Mouse (Mus musculus) megakaryocyte, embryonic 14.5 days (primary cell): Measurements from ENCODE around the gene Smurf2. TPM values are rescaled to one million over a fixed set of nuclear protein-coding genes. Genes with fewer than 3 reads are reported as not detected.

ENCODE experiments used
- H3K27me3 ChIP-seq: replicated peaks from 2 replicates; pipeline ENCODE3; 2012; ENCODE audit warnings: inconsistent platforms
- H3K36me3 ChIP-seq: replicated peaks from 2 replicates; pipeline ENCODE3; 2012; ENCODE audit warnings: low read length, inconsistent platforms, mixed read lengths
- H3K4me1 ChIP-seq: 2 replicates; pipeline ENCODE4 v1.6.1; 2012; ENCODE audit warnings: inconsistent platforms
- H3K4me3 ChIP-seq: replicated peaks from 2 replicates; pipeline ENCODE3; 2012; ENCODE audit warnings: moderate library complexity, mild to moderate bottlenecking, inconsistent platforms
- H3K9me3 ChIP-seq: 2 replicates; pipeline ENCODE4 v1.6.1; 2012; ENCODE audit warnings: inconsistent platforms
- FLI1 ChIP-seq: IDR thresholded peaks from 2 replicates; pipeline ENCODE4 v1.6.1; 2012; ENCODE audit warnings: low read length, inconsistent platforms, mixed read lengths
- GATA1 ChIP-seq: IDR thresholded peaks from 3 replicates; pipeline ENCODE4 v1.6.1; 2012; ENCODE audit warnings: mixed read lengths, low read length, inconsistent platforms, borderline replicate concordance
- polyA plus RNA-seq: library from polyadenylated mRNA; stranded (reverse); fragments of >175 nt; gene quantifications from 2 replicates; pipeline ENCODE4 v1.2.3, GENCODE M21; 2012; ENCODE audit warnings: low replicate concordance; ENCODE audit not compliant: insufficient read depth

Smurf2 gene
- polyA plus RNA-seq, 1 experiment, result 1.0 TPM

DNA sequence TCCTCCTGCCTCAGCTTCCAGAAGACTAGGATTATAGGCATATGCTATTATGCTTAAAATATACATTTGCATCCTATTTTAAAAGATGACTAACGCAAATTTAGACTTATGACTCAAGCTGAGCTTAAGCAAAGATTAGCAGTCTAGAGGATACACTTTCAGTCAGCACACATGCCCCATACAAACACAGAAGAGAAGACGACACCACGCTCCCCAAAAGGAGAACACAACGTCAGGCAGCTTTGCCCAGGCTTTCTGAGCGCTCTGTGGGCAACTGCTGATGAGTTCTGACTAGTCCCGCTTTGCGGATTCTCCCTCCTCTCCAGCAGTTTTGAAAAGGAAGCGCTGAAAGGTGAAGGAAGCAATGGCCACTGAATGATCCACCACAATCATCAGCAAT, 96.8 kb downstream of the Smurf2 start:
- peaks cover 14% of the 10 kb centered on the region for H3K4me1 ChIP-seq
- peaks cover 96% of the 10 kb centered on the region for H3K36me3 ChIP-seq
- no peaks in the 10 kb centered on the region for H3K9me3 ChIP-seq
- TF ChIP-seq FLI1, result no peak
- no peak for TF ChIP-seq GATA1
- H3K27me3 ChIP-seq, result no peaks in the 10 kb centered on the region
- H3K4me3 ChIP-seq, result no peak overlapping the region

DNA sequence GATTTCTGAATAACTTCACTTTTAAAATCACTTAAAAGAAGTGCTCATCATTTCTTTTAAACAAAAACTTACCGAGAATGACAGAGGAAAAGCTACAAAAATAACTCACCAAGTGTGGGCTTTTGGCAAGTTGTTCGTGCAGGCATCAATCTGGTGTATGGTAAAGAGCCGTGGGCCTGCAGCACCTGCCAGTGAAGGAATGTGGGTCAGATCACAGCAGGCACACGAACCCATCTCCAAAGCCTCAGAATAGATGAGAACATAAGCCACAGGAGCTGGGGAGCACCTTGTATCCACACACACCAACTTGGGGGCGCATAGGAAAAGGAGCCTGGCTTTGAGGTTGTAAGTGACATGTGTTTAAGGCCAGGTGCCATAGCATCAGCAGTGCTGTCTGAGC, 97.6 kb downstream of the Smurf2 start:
- peaks cover 14% of the 10 kb centered on the region for H3K4me1 ChIP-seq
- no peaks in the 10 kb centered on the region for H3K9me3 ChIP-seq
- no peaks in the 10 kb centered on the region for H3K27me3 ChIP-seq
- H3K36me3 ChIP-seq, result peaks cover 96% of the 10 kb centered on the region
- no peak overlapping the region for H3K4me3 ChIP-seq
- TF ChIP-seq GATA1 (no peak), FLI1 (no peak)

DNA sequence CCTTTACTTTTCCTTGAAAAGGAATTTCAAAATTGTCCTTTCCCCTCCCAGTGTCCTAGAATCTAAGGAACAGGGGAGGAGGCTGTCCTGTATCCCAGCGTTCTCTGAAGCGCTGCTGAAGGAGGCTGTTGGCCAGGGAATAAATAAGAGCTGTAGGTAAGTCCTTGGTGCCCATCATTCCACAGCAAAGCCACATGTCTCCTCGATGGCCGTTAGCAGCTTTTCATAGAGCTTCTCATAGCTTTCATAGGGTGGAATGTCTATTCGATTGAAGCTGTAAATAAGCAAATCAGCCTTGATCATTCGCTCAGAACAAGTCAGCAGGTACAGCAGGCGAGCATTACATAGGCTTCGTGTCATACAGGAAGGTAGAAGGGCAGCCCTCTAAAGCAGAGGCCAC, 98.0 kb downstream of the Smurf2 start:
- Histone ChIP-seq H3K36me3 (peaks cover 96% of the 10 kb centered on the region), H3K9me3 (no peaks in the 10 kb centered on the region), H3K27me3 (no peaks in the 10 kb centered on the region), H3K4me1 (peaks cover 14% of the 10 kb centered on the region), H3K4me3 (no peak overlapping the region)
- TF ChIP-seq GATA1, result no peak
- TF ChIP-seq FLI1, result no peak

DNA sequence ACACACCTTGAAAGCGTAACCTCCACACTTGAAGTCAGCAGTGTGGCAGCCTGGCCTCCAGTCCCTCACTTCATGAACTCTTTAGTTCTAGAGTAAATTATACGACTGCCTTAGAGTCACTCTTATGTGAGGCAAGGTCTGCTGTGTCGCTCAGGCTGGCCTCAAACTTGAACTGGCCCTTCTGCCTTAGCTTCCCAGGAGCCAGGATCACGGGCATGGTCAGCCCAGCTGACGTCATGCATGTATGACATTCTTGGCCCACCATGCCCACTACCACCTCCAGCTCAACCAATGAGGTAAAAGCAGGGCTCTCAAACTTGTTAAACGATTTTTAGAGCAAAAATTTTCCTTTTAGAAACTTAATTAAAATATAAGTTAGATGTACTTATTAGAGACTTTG, 99.1 kb downstream of the Smurf2 start:
- Histone ChIP-seq H3K36me3 (peaks cover 97% of the 10 kb centered on the region), H3K4me3 (no peak overlapping the region), H3K27me3 (no peaks in the 10 kb centered on the region), H3K4me1 (peaks cover 15% of the 10 kb centered on the region), H3K9me3 (no peaks in the 10 kb centered on the region)
- no peak for TF ChIP-seq FLI1
- no peak for TF ChIP-seq GATA1

DNA sequence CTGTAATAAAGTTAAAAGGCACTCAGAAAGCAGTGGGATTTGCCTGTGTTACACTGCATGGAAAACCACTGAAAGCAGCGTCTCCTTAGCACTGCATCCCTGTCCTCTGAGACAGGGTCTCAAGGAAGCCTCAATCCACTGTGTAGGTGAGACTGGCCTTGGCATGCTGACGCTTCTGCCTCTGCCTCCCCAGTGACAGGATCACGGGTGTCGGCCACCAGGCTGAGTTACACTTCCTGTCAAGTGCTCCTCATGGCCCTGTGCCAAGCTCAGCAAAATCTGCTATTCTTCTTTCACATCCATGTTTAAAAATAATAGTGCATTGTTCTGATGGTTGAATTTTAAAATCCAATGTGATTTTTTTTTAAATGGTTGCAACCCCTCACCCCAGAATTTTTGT, 99.5 kb downstream of the Smurf2 start:
- Histone ChIP-seq H3K27me3 (no peaks in the 10 kb centered on the region), H3K4me3 (peak overlapping the region; percentile 12), H3K9me3 (no peaks in the 10 kb centered on the region), H3K36me3 (peaks cover 97% of the 10 kb centered on the region), H3K4me1 (peaks cover 17% of the 10 kb centered on the region)
- TF ChIP-seq FLI1 (no peak), GATA1 (no peak)

DNA sequence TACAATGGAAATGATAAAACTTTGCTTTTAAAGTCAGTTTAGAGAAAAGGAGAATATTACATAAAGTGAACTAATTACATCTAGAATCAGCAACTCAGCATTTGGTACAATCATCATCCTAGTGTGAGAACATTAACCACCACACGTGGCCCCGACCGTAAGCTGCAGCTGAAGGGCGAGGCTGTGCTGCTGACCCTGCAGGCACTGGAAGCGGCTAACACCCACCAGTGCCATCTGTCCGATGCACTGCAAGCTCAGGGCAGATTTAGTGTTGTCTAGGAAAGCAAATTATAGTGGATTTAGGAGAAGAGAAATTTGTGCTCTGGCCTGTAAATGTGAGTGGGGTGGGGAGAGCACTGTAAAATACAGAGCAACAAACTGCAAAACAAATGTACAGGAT, 100.3 kb downstream of the Smurf2 start:
- TF ChIP-seq GATA1 (no peak), FLI1 (no peak)
- no peaks in the 10 kb centered on the region for H3K27me3 ChIP-seq
- no peaks in the 10 kb centered on the region for H3K9me3 ChIP-seq
- peaks cover 17% of the 10 kb centered on the region for H3K4me1 ChIP-seq
- peaks cover 97% of the 10 kb centered on the region for H3K36me3 ChIP-seq
- no peak overlapping the region for H3K4me3 ChIP-seq

DNA sequence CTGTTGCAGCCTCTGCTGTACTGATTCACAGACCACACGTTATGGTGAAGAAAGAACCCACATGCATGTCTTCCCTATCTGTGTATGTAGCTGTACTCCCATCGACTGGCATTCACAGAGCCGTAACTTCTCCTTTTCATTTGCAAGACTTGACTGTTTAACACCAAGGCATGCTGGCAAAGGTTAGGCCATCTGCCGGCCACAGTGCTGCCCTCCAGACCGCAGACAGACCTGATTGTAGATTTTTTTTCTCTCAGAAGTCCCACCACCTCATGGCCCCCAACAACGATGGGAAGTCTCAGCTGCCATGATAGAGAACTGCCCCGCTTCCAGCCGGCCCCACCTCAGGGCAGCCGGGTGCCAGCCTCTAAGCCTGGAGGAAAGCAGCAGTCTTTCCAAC, 100.9 kb downstream of the Smurf2 start:
- TF ChIP-seq FLI1 (no peak), GATA1 (no peak)
- peaks cover 17% of the 10 kb centered on the region for H3K4me1 ChIP-seq
- H3K27me3 ChIP-seq, result no peaks in the 10 kb centered on the region
- peaks cover 97% of the 10 kb centered on the region for H3K36me3 ChIP-seq
- no peaks in the 10 kb centered on the region for H3K9me3 ChIP-seq
- no peak overlapping the region for H3K4me3 ChIP-seq

DNA sequence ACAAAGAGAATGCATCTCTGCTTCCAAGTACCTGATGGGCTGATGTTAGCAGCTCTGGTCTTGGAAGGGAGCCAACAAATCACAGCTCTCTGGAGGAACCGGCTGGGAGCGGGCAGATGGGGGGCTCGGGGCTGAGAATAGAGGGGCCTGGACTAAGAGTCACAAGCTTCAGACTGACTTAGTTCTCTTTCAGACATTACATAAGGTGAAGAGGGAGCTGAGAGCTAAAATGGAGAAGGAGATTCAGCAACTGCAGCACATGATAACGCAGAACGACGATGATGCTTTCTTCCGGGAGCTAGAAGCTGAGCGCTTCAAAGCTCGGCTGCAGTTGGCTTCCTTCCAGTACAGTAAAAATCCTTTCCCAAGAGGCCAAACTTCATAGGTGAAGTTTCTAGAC, 102.2 kb downstream of the Smurf2 start:
- H3K9me3 ChIP-seq, result no peaks in the 10 kb centered on the region
- peaks cover 100% of the 10 kb centered on the region for H3K36me3 ChIP-seq
- TF ChIP-seq FLI1 (no peak), GATA1 (no peak)
- H3K4me1 ChIP-seq, result peaks cover 17% of the 10 kb centered on the region
- no peaks in the 10 kb centered on the region for H3K27me3 ChIP-seq
- H3K4me3 ChIP-seq, result no peak overlapping the region

DNA sequence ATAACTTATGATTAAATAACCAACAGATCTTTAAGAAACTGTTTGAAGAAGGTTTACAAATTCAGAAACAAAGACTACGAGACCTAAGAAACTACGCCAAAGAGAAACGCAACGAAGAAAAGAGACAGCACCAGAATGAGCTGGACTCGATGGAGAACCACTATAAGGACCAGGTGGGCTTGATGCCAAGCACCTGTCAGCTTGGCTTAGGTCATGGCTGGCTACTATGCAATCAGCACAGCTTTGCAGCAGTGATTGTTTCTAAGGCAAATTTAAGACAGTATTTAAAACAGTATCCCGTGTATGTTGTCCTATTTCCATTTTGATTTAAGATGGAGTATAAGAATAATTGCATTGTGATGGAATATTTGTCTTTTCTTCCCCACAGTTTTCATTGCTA, 102.7 kb downstream of the Smurf2 start:
- H3K4me1 ChIP-seq, result peaks cover 17% of the 10 kb centered on the region
- H3K9me3 ChIP-seq, result no peaks in the 10 kb centered on the region
- TF ChIP-seq GATA1, result no peak
- TF ChIP-seq FLI1, result no peak
- peaks cover 100% of the 10 kb centered on the region for H3K36me3 ChIP-seq
- no peaks in the 10 kb centered on the region for H3K27me3 ChIP-seq
- no peak overlapping the region for H3K4me3 ChIP-seq

DNA sequence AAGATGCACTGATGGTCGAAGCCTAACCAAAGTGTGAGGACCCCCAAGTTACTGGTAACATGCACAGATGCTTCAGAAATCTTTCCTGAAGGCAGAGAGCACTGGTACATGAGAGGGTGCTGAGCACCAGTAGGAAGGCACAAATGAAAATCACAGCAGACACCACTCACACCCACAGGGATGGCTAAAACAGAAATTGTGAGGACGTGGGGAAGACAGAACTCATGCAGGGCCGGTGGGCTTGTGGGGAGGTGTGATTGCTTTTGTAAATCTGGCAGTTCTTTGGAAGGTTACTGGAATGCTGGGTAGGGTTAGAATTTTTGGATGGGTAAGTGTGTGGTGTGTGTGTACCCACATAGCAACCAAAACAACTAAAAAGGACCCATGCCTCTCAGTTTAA, 103.4 kb downstream of the Smurf2 start:
- H3K9me3 ChIP-seq, result no peaks in the 10 kb centered on the region
- H3K4me1 ChIP-seq, result peaks cover 17% of the 10 kb centered on the region
- H3K36me3 ChIP-seq, result peaks cover 100% of the 10 kb centered on the region
- TF ChIP-seq GATA1, result no peak
- H3K4me3 ChIP-seq, result no peak overlapping the region
- H3K27me3 ChIP-seq, result no peaks in the 10 kb centered on the region

DNA sequence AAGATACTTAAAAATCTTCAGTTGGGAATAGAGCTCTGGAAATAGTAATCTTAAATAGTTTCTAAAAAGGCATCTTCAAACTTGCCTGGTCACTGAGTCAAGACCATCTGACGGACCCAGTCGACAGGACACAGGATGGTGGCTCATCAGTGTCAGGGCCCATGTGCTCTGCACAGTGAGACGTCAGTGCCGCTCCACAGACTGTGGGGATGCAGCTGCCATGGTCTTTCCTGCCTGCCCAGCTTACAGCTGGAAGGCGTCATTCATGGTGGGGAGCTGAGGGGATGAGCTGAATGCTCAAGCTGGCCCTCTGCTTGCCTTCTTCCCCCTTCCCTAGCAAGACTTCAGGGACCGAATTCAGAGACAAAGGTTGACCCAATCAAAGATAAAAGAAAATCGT, 104.2 kb downstream of the Smurf2 start:
- Histone ChIP-seq H3K27me3 (no peaks in the 10 kb centered on the region), H3K4me3 (peak overlapping the region; percentile 12), H3K36me3 (peaks cover 100% of the 10 kb centered on the region), H3K4me1 (peaks cover 15% of the 10 kb centered on the region), H3K9me3 (no peaks in the 10 kb centered on the region)
- TF ChIP-seq FLI1 (no peak), GATA1 (no peak)

DNA sequence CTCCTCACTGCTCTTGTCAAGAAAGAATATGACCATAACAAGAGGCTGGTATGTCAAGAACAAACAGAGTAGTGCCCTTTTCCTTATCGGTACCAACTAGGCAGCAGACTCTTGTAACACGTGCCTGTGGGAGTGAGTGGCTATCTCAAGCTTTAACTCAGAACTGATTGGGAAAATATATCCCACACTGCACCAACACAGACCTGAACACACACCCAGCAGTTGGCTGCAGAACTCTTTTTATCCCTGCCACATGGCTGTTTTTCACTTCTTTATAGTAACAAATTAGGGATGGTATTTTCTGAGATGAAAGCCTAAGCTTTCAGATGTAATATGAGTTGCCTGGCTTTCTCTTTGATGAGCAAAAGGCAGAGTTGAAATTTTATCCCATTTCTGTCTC, 104.8 kb downstream of the Smurf2 start:
- H3K9me3 ChIP-seq, result no peaks in the 10 kb centered on the region
- no peaks in the 10 kb centered on the region for H3K27me3 ChIP-seq
- no peak for TF ChIP-seq FLI1
- TF ChIP-seq GATA1, result no peak
- H3K36me3 ChIP-seq, result peaks cover 100% of the 10 kb centered on the region
- H3K4me1 ChIP-seq, result peaks cover 9% of the 10 kb centered on the region
- H3K4me3 ChIP-seq, result no peak overlapping the region
